Mouse (Mus musculus) heart, adult 2 months (tissue): ENCODE measurements around the gene Sox21.

ENCODE experiments used
- CTCF ChIP-seq: fragments of 200-600 bp; IDR thresholded peaks from 2 replicates; pipeline ENCODE4 v1.8.1; 2022; ENCODE audit warnings: antibody characterized with exemption, mild to moderate bottlenecking, moderate library complexity
- POLR2A ChIP-seq: fragments of 200-500 bp; IDR thresholded peaks from 2 replicates; pipeline ENCODE4 v1.6.1; 2011; ENCODE audit warnings: mild to moderate bottlenecking, low read depth, low read length, control low read depth; ENCODE audit not compliant: insufficient read depth

DNA sequence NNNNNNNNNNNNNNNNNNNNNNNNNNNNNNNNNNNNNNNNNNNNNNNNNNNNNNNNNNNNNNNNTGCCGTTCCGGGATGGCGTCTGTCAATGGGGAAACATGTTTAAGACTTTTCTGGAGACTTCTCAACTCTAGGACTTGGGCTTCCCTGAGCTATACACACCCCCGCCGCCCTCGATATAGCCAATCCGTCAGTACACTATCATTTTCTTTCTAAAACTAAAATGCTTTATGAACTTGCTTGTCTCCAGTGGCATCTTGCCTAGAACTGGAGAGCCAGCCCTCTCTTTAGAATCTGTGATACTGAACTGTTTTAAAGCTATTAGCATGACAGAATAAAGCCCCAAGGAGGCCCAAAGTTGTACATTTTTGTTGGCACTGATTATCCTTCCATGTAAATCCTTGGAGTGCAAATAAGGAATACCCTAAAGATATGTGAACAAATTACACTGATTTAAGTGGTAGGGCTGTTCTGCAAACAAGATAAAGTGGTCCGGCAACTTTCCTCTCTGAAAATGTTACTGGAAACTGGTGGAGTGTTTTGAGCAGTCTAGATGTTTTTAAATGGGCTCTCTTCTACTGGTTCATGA, 4.4 kb downstream of the Sox21 start:
- TF ChIP-seq CTCF (no peak), POLR2A (no peak)
